Mouse (Mus musculus) olfactory bulb, adult 2 months (tissue): Measurements from ENCODE around the gene Syne2.

Experiments used
- CTCF ChIP-seq: fragments of 200-500 bp; IDR thresholded peaks from 2 replicates; pipeline ENCODE4 v1.5.1; 2012; ENCODE audit warnings: low read depth, mild to moderate bottlenecking, low read length, moderate library complexity; ENCODE audit not compliant: insufficient read depth
- POLR2A ChIP-seq: fragments of 200-500 bp; IDR thresholded peaks from 2 replicates; pipeline ENCODE4 v1.6.1; 2012; ENCODE audit warnings: mild to moderate bottlenecking, low read depth, low read length, moderate library complexity; ENCODE audit not compliant: insufficient read depth

DNA sequence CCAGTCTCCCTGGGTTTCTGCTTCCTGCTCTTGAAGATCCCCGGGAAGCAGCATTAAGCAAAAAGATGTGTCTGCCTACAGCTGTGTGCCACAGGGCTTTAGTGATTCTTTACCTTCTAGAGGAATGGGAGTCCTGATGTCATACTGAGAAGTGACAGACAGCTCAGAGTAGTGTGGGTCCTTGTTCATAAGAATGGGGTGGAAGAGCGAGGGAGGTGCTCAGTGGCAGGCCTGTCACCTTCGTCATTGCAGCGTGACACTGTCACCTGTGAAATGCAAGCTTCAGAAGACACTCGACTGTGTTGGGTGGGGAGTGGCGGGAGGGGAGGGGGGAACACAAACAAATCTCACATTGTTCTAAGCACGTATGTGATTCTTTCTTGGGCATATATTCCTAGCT, 23.2 kb downstream of the Syne2 start:
- TF ChIP-seq POLR2A = no peak
- no peak for TF ChIP-seq CTCF
